10 mouse cellular contexts compared by ENCODE assay signal in the genomic region with DNA sequence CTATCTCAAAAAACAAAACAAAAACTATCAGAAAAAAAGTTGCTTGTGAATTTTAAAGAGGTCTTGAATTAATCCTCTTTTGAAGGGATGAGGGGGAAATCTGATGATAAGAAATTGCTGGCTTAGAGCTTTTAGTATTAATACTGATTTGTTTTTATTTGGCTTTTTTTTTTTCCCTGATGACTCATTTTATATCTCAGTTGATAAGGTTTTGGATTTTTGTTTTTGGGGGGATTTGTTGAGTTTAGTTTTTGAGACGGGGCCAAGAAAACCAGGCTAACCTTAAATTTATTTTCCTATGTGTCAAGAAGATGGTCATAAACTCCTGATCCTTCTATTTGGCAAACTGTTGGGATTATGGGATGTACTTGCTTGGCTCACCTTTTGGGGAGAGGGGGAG. TPM values are rescaled to one million over a fixed set of nuclear protein-coding genes. Genes with fewer than 3 reads are reported as not detected.
A peak's percentile ranks its signal among the peaks of the same experiment; 100 is the strongest.
DNase-seq lines count a peak whose midpoint lies in the region; ATAC-seq and TF ChIP-seq lines count a peak whose summit lies in the region.
"Had no signal": no experiment of that assay in that cellular context is flagged by ENCODE, and none has a peak within 500 bp of the region (broad histone marks: within the 10 kb centered on the region; RNA-seq: fewer than 3 reads in every experiment).

No protein-coding gene starts in this region.

- no peak for DNase-seq in hindbrain, embryonic 10.5 days (ENCODE audit: low spot score)
- DNase-seq in hindbrain, embryonic 11.5 days (ENCODE audit: low spot score): no peak
- no peak for DNase-seq in MEL (ENCODE audit: low read depth, low spot score)
- no peak for DNase-seq in liver, postnatal 0 days
- no peak for DNase-seq in ovary, postnatal 10 days (ENCODE audit: low spot score)
- DNase-seq in spleen, postnatal 36 days (ENCODE audit: low spot score in 2 of 2): no peak
- no peak for DNase-seq in thymus, postnatal 10 days (ENCODE audit: low spot score in 2 of 2)
- DNase-seq: right cerebral cortex, adult 18-20 months had no signal

- no peak for TF ChIP-seq POLR2A in MEL (IDR thresholded peaks at IDR 0.05; ENCODE audit: control insufficient read depth in 1 of 2, insufficient read depth in 1 of 2, low read depth in 1 of 2, low read length in 2 of 2, poor library complexity in 1 of 2)

- 95% methylated on average over 1 of the region's 1 CpGs for WGBS in hindbrain, embryonic 10.5 days
- 93% methylated on average over 1 of the region's 1 CpGs for WGBS in hindbrain, embryonic 11.5 days
- 97% methylated on average over 1 of the region's 1 CpGs for WGBS in hindbrain, embryonic 12.5 days
- 87% methylated on average over 1 of the region's 1 CpGs for whole genome bisulfite sequencing in liver, postnatal 0 days (ENCODE audit: insufficient replicate concordance)

- peak overlapping the region; percentile 71 for H3K4me3 ChIP-seq in hindbrain, embryonic 10.5 days
- no peak overlapping the region for H3K4me3 ChIP-seq in hindbrain, embryonic 11.5 days (ENCODE audit: low read depth, low read length)
- peak overlapping the region; percentile 25 to 70; a peak in 3 of 4 replicates for H3K4me3 ChIP-seq in MEL (ENCODE audit: control insufficient read depth in 1 of 2, insufficient read depth in 1 of 2, low read depth in 2 of 2, low read length in 2 of 2)
- H3K4me3 ChIP-seq in hindbrain, embryonic 12.5 days: no peak overlapping the region
- peak overlapping the region; percentile 81; the same call in 1 of the 2 replicates for H3K4me3 ChIP-seq in liver, postnatal 0 days (ENCODE audit: low read depth, low read length)

- no peak for TF ChIP-seq EP300 in MEL (IDR thresholded peaks at IDR 0.05; ENCODE audit: low read depth in 1 of 2, low read length in 2 of 2)
- no peak for TF ChIP-seq EP300 in liver, postnatal 0 days (IDR thresholded peaks at IDR 0.05; ENCODE audit: low read depth)

- H3K4me1 ChIP-seq in hindbrain, embryonic 10.5 days (replicated peaks): peaks cover 34% of the 10 kb centered on the region
- H3K4me1 ChIP-seq in hindbrain, embryonic 11.5 days (replicated peaks; ENCODE audit: control insufficient read depth, insufficient read depth, low read length): no peaks in the 10 kb centered on the region
- H3K4me1 ChIP-seq in MEL (ENCODE audit: control insufficient read depth in 1 of 2, insufficient read depth in 2 of 2, low read length in 2 of 2): peaks cover 6 to 25% of the 10 kb centered on the region in 2 experiments
- peaks cover 21% of the 10 kb centered on the region for H3K4me1 ChIP-seq in hindbrain, embryonic 12.5 days
- H3K4me1 ChIP-seq in liver, postnatal 0 days (ENCODE audit: insufficient read depth): peaks cover 21% of the 10 kb centered on the region

- no peaks in the 10 kb centered on the region for H3K27me3 ChIP-seq in hindbrain, embryonic 10.5 days (ENCODE audit: insufficient read depth, poor library complexity, severe bottlenecking)
- H3K27me3 ChIP-seq in hindbrain, embryonic 11.5 days (ENCODE audit: control insufficient read depth, insufficient read depth, low read length): no peaks in the 10 kb centered on the region
- H3K27me3 ChIP-seq in MEL (ENCODE audit: control insufficient read depth in 1 of 2, insufficient read depth in 2 of 2, low read length in 2 of 2): no peaks in the 10 kb centered on the region
- H3K27me3 ChIP-seq in hindbrain, embryonic 12.5 days: no peaks in the 10 kb centered on the region
- H3K27me3 ChIP-seq in liver, postnatal 0 days (ENCODE audit: insufficient read depth, low read length): no peaks in the 10 kb centered on the region

- H3K9me3 ChIP-seq in hindbrain, embryonic 10.5 days: no peaks in the 10 kb centered on the region
- no peaks in the 10 kb centered on the region for H3K9me3 ChIP-seq in hindbrain, embryonic 11.5 days (ENCODE audit: control insufficient read depth, low read length)
- no peaks in the 10 kb centered on the region for H3K9me3 ChIP-seq in MEL (replicated peaks; ENCODE audit: insufficient read depth, low read length)
- no peaks in the 10 kb centered on the region for H3K9me3 ChIP-seq in hindbrain, embryonic 12.5 days (replicated peaks)
- H3K9me3 ChIP-seq in liver, postnatal 0 days (ENCODE audit: low read length): no peaks in the 10 kb centered on the region

- H3K27ac ChIP-seq in hindbrain, embryonic 10.5 days: no peak overlapping the region
- H3K27ac ChIP-seq in hindbrain, embryonic 11.5 days (ENCODE audit: low read depth, low read length): no peak overlapping the region
- H3K27ac ChIP-seq in MEL (ENCODE audit: control insufficient read depth, low read depth, low read length): no peak overlapping the region
- H3K27ac ChIP-seq in hindbrain, embryonic 12.5 days: no peak overlapping the region
- no peak overlapping the region for H3K27ac ChIP-seq in liver, postnatal 0 days (ENCODE audit: low read depth)

- H3K4me2 ChIP-seq in hindbrain, embryonic 11.5 days (replicated peaks; ENCODE audit: low read depth, low read length): no peak overlapping the region
- peak overlapping the region; percentile 77 for H3K4me2 ChIP-seq in hindbrain, embryonic 12.5 days (replicated peaks)
- peak overlapping the region; percentile 74; the same call in 1 of the 2 replicates for H3K4me2 ChIP-seq in liver, postnatal 0 days (ENCODE audit: low read depth, low read length)

- peaks cover 56% of the 10 kb centered on the region for H3K79me2 ChIP-seq in MEL (ENCODE audit: control insufficient read depth, insufficient read depth, low read length, poor library complexity)

- TF ChIP-seq CTCF in MEL (IDR thresholded peaks at IDR 0.05 in 2 of 3, conservative IDR thresholded peaks at IDR 0.05 in 1 of 3; ENCODE audit: control insufficient read depth in 1 of 3, insufficient read depth in 1 of 3, low read depth in 2 of 3, low read length in 3 of 3, poor library complexity in 1 of 3, severe bottlenecking in 1 of 3): no peak
- TF ChIP-seq CTCF in liver, postnatal 0 days (IDR thresholded peaks at IDR 0.05; ENCODE audit: low read depth): no peak

- no peak for TF ChIP-seq RAD21 in MEL (IDR thresholded peaks at IDR 0.05; ENCODE audit: low read depth, low read length)

- no peak for ATAC-seq in hindbrain, embryonic 11.5 days (ENCODE audit: low FRiP score)
- no peak for ATAC-seq in hindbrain, embryonic 12.5 days (ENCODE audit: low FRiP score)
- ATAC-seq in liver, postnatal 0 days: no peak

- peaks cover 36% of the 10 kb centered on the region for H3K36me3 ChIP-seq in hindbrain, embryonic 10.5 days
- 0 out of 2 replicates have a peak, but pooled peaks cover 2% of the 10 kb centered on the region for H3K36me3 ChIP-seq in hindbrain, embryonic 11.5 days (ENCODE audit: control insufficient read depth, insufficient read depth, low read length)
- H3K36me3 ChIP-seq in MEL (ENCODE audit: control insufficient read depth in 1 of 2, insufficient read depth in 2 of 2, low read length in 2 of 2): peaks cover 19 to 32% of the 10 kb centered on the region in 2 experiments
- peaks cover 26% of the 10 kb centered on the region for H3K36me3 ChIP-seq in hindbrain, embryonic 12.5 days
- peaks cover 15% of the 10 kb centered on the region for H3K36me3 ChIP-seq in liver, postnatal 0 days (replicated peaks; ENCODE audit: insufficient read depth, low read length)

- H3K9ac ChIP-seq in hindbrain, embryonic 11.5 days (ENCODE audit: low read depth, low read length): no peak overlapping the region
- peak overlapping the region; percentile 91 for H3K9ac ChIP-seq in MEL (ENCODE audit: control insufficient read depth, low read depth, low read length, poor library complexity, severe bottlenecking)
- H3K9ac ChIP-seq in hindbrain, embryonic 12.5 days: no peak overlapping the region; the same call in 1 of the 2 replicates
- peak overlapping the region; percentile 89; the same call in 1 of the 2 replicates for H3K9ac ChIP-seq in liver, postnatal 0 days (replicated peaks)

TF ChIP-seq in MEL, 35 proteins besides CTCF, POLR2A, EP300 and RAD21 (continues in another document):
- TF ChIP-seq ELF1 (IDR thresholded peaks at IDR 0.05; ENCODE audit: low read depth, low read length) (no peak), NRF1 (IDR thresholded peaks at IDR 0.05; ENCODE audit: insufficient read depth, low read depth, low read length, poor library complexity, severe bottlenecking) (no peak), MAZ (IDR thresholded peaks at IDR 0.05; ENCODE audit: low read depth, low read length) (no peak), BHLHE40 (IDR thresholded peaks at IDR 0.05; ENCODE audit: borderline replicate concordance, low read depth, low read length) (no peak), KAT2A (conservative IDR thresholded peaks at IDR 0.05; ENCODE audit: low read depth, low read length) (no peak), GABPA (IDR thresholded peaks at IDR 0.05; ENCODE audit: low read depth, low read length) (no peak), MXI1 (IDR thresholded peaks at IDR 0.05; ENCODE audit: low read depth, low read length) (no peak)

RNA-seq across cellular contexts. Expression of gene Skp1a, which starts 2.1 kb away (rescaled TPM):
- 905 and 976 TPM in 2 replicates for polyA plus RNA-seq in hindbrain, embryonic 10.5 days (2016; fragmentation: Nextera tagmentation; extraction: Ambion mirVana)
- polyA plus RNA-seq in hindbrain, embryonic 11.5 days (2014; fragmentation: Nextera tagmentation; extraction: Ambion mirVana): 1,030 and 1,116 TPM in 2 replicates
- total RNA-seq in MEL (2012; rRNA removed): 414 and 445 TPM in 2 replicates
- polyA plus RNA-seq in MEL (2012; ENCODE audit: insufficient read depth in 1 of 2, insufficient read length in 2 of 2, low read depth in 1 of 2, low replicate concordance in 2 of 2, missing spikeins in 1 of 2): 1,000 to 10,000 TPM in 1 of 2 experiments, 100 to 1,000 TPM in 1; 169 to 1,533 TPM
- 978 and 979 TPM in 2 replicates for polyA plus RNA-seq in hindbrain, embryonic 12.5 days (2016; fragmentation: Nextera tagmentation; extraction: Ambion mirVana)
- 289 and 296 TPM in 2 replicates for polyA plus RNA-seq in liver, postnatal 0 days (2015; fragmentation: Nextera tagmentation; extraction: Ambion mirVana)

RNA-seq across cellular contexts. Expression of gene Olfr1371, which starts 20.1 kb away (rescaled TPM):
- polyA plus RNA-seq in hindbrain, embryonic 10.5 days (2016; fragmentation: Nextera tagmentation; extraction: Ambion mirVana): not detected in 2 replicates
- not detected in 2 replicates for polyA plus RNA-seq in hindbrain, embryonic 11.5 days (2014; fragmentation: Nextera tagmentation; extraction: Ambion mirVana)
- total RNA-seq in MEL (2012; rRNA removed): not detected in 2 replicates
- polyA plus RNA-seq in MEL (2012; ENCODE audit: insufficient read depth in 1 of 2, insufficient read length in 2 of 2, low read depth in 1 of 2, low replicate concordance in 2 of 2, missing spikeins in 1 of 2): not detected
- polyA plus RNA-seq in hindbrain, embryonic 12.5 days (2016; fragmentation: Nextera tagmentation; extraction: Ambion mirVana): not detected in 2 replicates
- not detected in 2 replicates for polyA plus RNA-seq in liver, postnatal 0 days (2015; fragmentation: Nextera tagmentation; extraction: Ambion mirVana)
- total RNA-seq: layer of hippocampus, postnatal 25 days had no signal

RNA-seq across cellular contexts. Expression of gene Tcf7, which starts 48.9 kb away (rescaled TPM):
- 9.3 and 10.8 TPM in 2 replicates for polyA plus RNA-seq in hindbrain, embryonic 10.5 days (2016; fragmentation: Nextera tagmentation; extraction: Ambion mirVana)
- polyA plus RNA-seq in hindbrain, embryonic 11.5 days (2014; fragmentation: Nextera tagmentation; extraction: Ambion mirVana): 6.9 and 7.7 TPM in 2 replicates
- 0.12 and 0.29 TPM in 2 replicates for total RNA-seq in MEL (2012; rRNA removed)
- polyA plus RNA-seq in MEL (2012; ENCODE audit: insufficient read depth in 1 of 2, insufficient read length in 2 of 2, low read depth in 1 of 2, low replicate concordance in 2 of 2, missing spikeins in 1 of 2): 1 to 10 TPM in 1 of 2 experiments, not detected in 1; 2.3 TPM
- polyA plus RNA-seq in hindbrain, embryonic 12.5 days (2016; fragmentation: Nextera tagmentation; extraction: Ambion mirVana): 7.6 and 8.6 TPM in 2 replicates
- 1.4 and 1.5 TPM in 2 replicates for polyA plus RNA-seq in liver, postnatal 0 days (2015; fragmentation: Nextera tagmentation; extraction: Ambion mirVana)

Comparison
In these comparisons a context has a peak if more than half of its experiments do, and no peak if none do; other contexts are left out.
1. H3K4me3 ChIP-seq: peak in hindbrain, embryonic 10.5 days (single experiment), MEL (2 of 2) and liver, postnatal 0 days (single experiment); none in hindbrain, embryonic 11.5 days (single experiment) and hindbrain, embryonic 12.5 days (single experiment).
2. H3K9ac ChIP-seq: peak in MEL (single experiment) and liver, postnatal 0 days (single experiment); none in hindbrain, embryonic 11.5 days (single experiment) and hindbrain, embryonic 12.5 days (single experiment).